9 mouse cellular contexts compared by ENCODE assay signal in genomic region chr10:41866069-41866837, GRCm38 (mm10). TPM values are rescaled to one million over a fixed set of nuclear protein-coding genes. Genes with fewer than 3 reads are reported as not detected.
DNase-seq lines count a peak whose midpoint lies in the region; ATAC-seq and TF ChIP-seq lines count a peak whose summit lies in the region.
"Had no signal": no experiment of that assay in that cellular context is flagged by ENCODE, and none has a peak within 500 bp of the region (broad histone marks: within the 10 kb centered on the region; RNA-seq: fewer than 3 reads in every experiment).

No protein-coding gene starts in this region.

- H3K4me3 ChIP-seq in gastrocnemius, adult 2 months: no peak overlapping the region
- H3K4me3 ChIP-seq: liver, embryonic 15.5 days had no signal

- no peak for TF ChIP-seq CTCF in gastrocnemius, adult 2 months (IDR thresholded peaks at IDR 0.05)

- intact Hi-C loops in gastrocnemius, adult 2 months (cut with DNase I): no loop called here

- no peak for ATAC-seq in inflammation-experienced regulatory T-cells, adult 6 months

- no peak for DNase-seq in gastrocnemius, adult 2 months
- DNase-seq in gastrocnemius, postnatal 25 days: no peak
- peak; percentile 15 for DNase-seq in right cerebral cortex, adult 18-20 months
- DNase-seq in right cerebral cortex, postnatal 36 days (ENCODE audit: low spot score in 2 of 2): no peak
- peak; percentile 59 for DNase-seq in heart, postnatal 4 days
- no peak for DNase-seq in right cerebral cortex, postnatal 14 days
- no peak for DNase-seq in cerebellum, postnatal 4 days (ENCODE audit: low spot score in 2 of 2)

- peak overlapping the region; percentile 56 for H3K27ac ChIP-seq in gastrocnemius, adult 2 months
- H3K27ac ChIP-seq: liver, embryonic 15.5 days had no signal

RNA-seq across cellular contexts. Expression of gene Sesn1, which starts 56.5 kb away (rescaled TPM):
- 10 to 100 TPM; 18.5 to 52.7 TPM for total RNA-seq in gastrocnemius, adult 2 months (2021)
- 10 to 100 TPM; 15.4 to 29.7 TPM for total RNA-seq in gastrocnemius, postnatal 25 days (2021)
- 10 to 100 TPM; 29.3 to 31.2 TPM for total RNA-seq in heart, postnatal 4 days (2021)
- 10 to 100 TPM; 30.3 to 78.4 (median 64.1) TPM for polyA plus RNA-seq in inflammation-experienced regulatory T-cells, adult 6 months (2017; shearing (Covaris generic))

RNA-seq across cellular contexts. Expression of gene Cep57l1, which starts 56.6 kb away (rescaled TPM):
- 1 to 10 TPM; 2.7 to 3.1 TPM for total RNA-seq in gastrocnemius, adult 2 months (2021)
- 1 to 10 TPM; 2.0 to 2.6 TPM for total RNA-seq in gastrocnemius, postnatal 25 days (2021)
- 10 to 100 TPM in 1 of 2 experiments, 1 to 10 TPM in 1; 8.7 to 10.1 TPM for total RNA-seq in heart, postnatal 4 days (2021)
- 10 to 100 TPM; 11.0 to 23.3 (median 18.6) TPM for polyA plus RNA-seq in inflammation-experienced regulatory T-cells, adult 6 months (2017; shearing (Covaris generic))

Comparison
In these comparisons a context has a peak if more than half of its experiments do, and no peak if none do; other contexts are left out.
1. DNase-seq: peak in right cerebral cortex, adult 18-20 months (single experiment) and heart, postnatal 4 days (single experiment); none in gastrocnemius, adult 2 months (single experiment), gastrocnemius, postnatal 25 days (single experiment), right cerebral cortex, postnatal 36 days (0 of 2), right cerebral cortex, postnatal 14 days (single experiment) and cerebellum, postnatal 4 days (0 of 2).